Mouse (Mus musculus) cerebellum, postnatal 10 days (tissue): ENCODE measurements at regions not wholly inside any gene's neighbourhood (a gene's known extent, or its start where the extent isn't known, plus 50 kb on each side); places are given as distances from the start of the nearest gene placed in this dataset.
"Not testable (repeated sequence)": the region's sequence is repeated elsewhere in the genome, so short reads cannot be mapped to it uniquely, and the experiment has no call there.

Experiments used
- DNase-seq, 2 experiments: peaks; one replicate each; pipeline ENCODE4 v3.0.0; 2021; ENCODE audit warnings: mixed read lengths in 2 of 2

DNA sequence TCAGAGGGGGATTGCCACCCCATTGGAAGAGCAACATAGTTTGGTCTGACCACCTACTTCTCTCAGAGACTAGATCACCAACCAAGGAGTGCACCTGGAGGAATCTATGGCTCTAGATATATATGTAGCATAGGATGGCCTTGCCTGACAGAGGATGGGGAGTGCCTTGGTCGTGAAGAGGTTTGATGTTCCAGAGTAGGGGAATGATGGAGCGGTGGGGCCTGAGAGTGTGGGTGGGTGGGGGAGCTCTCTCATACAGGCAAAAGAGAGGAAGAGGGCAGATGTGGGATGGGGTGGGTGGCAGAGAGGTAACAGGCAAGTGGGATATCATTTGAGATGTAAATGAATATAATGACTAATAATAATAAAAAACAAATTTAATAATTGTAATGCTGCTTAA lies 874.0 kb downstream of the Amy2a5 start:
- no peak for DNase-seq

DNA sequence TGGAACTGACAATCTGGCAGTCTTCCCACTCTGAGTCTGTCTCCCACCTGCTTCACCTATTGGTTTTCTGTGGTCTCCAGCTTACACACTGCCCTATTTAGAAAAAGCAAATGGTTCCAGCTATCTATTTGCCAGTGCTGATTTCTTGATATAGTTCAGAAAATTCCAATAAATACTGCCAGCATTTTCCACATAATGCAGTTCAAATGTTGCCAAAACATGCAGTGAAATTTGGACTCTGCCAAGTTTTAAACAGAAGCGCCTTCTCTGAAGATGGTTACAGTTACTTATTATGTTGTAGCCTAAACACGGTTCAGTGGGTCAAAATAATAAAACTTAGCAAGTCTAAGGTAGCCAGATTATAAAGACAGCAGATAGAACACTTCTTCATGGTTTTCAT lies 912.8 kb downstream of the Amy2a5 start:
- peak; percentile 25 to 29 for DNase-seq

DNA sequence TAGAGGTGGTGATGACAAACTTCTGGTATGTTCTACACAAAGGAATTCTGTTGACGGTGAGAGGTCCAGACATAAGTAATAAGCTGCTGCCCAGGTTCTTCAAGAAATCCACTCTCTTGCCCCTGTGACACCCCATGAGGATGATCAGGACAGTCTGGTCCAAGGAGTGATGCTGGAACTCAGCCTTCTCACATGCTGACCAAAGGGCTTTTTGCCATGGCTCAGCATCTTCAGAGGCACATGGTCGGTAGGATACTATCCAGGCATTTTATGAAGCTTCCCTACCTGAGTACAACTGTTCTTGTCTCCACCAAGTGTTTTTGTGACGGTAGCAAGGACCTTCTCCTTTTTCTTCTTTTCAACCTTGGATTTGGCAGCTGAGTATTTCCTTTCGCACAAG lies 927.5 kb downstream of the Amy2a5 start:
- peak; percentile 22 to 56 for DNase-seq

DNA sequence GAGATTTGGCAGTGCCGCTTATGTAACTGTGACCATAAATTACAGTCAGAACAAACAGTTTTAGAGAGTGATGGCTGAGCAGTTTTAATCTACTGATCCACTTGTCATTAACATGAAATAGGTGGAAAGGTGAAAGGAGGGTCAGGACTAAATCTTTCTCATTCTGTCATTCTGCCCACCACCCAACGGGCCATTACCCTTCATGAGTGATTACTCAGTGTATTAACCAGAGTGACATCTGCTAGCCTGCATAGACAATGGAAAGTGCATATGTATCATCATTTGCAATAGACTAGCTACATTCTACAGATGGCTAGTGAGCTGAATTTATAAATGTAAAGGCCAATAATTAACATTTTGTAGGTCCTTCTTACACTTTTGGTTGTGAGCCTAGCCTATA lies 933.3 kb downstream of the Amy2a5 start:
- DNase-seq: no peak

DNA sequence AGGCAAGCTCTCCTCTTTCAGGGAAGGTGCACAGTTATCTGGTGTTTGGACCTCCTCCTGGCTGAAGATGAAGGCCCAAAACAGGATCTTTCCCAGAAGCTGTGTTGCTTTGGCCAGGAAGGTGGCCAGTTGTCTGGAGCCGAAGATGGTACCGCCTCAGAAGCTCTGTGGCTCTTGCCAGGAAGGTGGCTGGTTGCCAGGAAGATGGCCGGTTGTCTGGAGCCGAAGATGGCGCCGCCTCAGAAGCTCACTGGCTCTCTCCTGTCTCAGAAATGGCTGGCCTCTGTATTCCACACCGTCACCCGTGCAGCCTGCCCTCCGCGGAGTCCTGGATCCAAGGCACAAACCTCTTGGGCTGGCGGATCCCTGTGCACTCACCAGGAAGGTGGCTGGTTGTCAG lies 937.4 kb downstream of the Amy2a5 start:
- DNase-seq: peak; percentile 62 to 69

DNA sequence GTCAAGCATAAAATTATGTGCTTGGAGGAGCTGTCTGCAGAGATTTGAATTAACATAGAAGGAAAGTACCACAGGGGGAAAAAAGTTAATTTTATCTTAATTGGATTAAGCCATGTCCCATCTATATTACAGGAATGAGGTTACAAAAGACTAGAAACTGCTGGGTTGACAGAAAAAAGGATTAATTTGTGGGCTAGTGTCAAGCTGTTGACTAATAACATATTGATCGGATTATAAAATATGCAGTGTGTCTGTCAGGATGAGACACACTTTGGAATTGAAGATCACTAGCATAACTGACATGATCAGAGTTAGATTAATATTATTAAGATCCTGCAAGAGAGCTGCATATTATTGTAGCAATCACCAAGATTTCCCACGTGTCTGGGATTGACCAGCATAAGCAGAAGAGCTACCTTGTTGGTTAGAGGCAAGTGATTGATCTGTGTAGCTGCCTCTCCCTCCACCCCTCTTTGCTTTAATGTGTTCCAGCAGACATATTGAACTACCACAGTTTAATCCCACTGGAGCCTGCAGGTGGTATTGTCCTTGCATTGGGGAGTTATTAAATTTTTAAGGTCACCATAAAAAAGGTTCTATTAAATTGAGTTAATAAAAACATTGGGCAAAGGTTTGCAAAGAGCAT lies 979.7 kb downstream of the Amy2a5 start:
- no peak for DNase-seq

DNA sequence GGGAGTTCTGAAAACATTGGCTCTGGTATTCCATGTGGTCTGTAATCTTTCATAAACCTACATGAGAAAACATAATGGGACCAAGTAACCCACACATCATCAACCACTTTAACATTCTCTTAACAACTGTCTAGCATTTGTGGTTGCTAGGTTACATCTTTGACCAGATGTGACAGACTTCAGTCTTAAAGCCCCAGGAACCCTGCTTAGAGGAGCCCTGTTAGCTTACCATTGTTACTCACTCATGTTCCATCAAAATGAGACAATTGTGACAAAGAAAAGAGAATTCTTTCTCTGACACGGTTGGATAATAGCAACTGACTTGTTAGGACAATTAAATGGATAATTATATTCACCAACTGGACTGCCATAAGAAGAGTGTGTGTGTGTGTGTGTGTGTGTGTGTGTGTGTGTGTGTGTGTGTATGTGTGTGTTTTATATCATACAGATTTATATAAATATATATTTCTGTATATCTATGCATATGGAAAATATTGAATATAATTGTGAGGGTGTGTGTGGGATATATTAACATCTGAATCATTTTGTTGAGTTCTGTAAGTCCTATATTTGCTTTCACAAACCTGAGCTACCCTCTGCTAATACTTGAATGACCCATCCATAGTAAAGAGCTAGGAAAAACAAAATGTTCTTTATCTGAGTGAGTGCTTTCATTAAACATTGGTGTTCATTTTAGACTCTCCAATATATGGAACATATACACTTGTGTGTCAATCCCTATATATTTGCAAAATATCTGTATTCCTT lies 997.1 kb downstream of the Amy2a5 start:
- no peak for DNase-seq

DNA sequence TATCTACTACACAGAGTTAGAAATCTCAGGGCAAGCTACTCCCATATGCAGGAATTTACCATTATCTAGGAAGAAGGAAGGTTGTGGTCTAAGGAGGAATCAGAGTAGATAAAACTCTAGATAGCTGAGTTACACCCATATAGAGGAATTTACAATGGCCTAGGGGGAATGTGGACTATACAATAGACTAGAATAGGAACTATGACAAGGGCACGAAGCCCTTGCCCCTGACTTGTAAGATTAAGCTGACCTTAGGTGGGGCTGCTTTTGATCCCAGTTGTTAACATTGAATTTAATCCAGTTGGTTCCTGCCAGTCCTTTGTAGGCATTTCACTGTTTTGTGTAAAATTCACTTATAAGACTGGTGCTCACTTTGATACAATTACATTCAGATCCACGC lies 1015.7 kb downstream of the Amy2a5 start:
- not testable (repeated sequence) for DNase-seq

DNA sequence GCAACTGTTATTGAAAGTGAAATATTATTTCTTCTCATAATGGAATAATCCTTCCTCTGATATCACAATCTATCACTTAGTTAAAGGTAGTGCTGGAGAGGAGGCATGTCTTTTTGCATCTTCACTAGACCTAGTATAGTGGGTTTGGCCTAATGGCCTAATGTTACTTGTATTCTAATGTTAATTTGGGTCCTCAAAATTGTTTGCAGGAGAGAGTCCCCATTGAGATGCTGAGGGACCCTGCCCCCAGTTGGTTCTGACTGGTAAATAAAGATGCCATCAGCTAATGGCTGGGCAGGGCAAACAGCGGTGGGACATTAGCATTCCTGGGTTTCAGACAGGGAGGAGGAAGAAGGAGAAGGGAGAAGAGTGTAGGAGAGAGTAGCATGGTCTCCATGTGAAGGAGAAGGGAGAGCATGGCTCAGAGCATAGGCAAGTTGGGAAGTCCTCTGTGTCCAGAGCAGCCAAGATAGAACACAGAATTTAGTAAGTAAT lies 1019.0 kb downstream of the Amy2a5 start:
- no peak for DNase-seq
